Mouse (Mus musculus): ENCODE results near the gene Pcgf6. TPM values are rescaled to one million over a fixed set of nuclear protein-coding genes. Genes with fewer than 3 reads are reported as not detected.
A peak's percentile ranks its signal among the peaks of the same experiment; 100 is the strongest.
"Not testable (repeated sequence)": the region's sequence is repeated elsewhere in the genome, so short reads cannot be mapped to it uniquely, and the experiment has no call there.

Pcgf6 gene
- polyA plus RNA-seq, 1 experiment from 2014 or later = 9.4 TPM

DNA sequence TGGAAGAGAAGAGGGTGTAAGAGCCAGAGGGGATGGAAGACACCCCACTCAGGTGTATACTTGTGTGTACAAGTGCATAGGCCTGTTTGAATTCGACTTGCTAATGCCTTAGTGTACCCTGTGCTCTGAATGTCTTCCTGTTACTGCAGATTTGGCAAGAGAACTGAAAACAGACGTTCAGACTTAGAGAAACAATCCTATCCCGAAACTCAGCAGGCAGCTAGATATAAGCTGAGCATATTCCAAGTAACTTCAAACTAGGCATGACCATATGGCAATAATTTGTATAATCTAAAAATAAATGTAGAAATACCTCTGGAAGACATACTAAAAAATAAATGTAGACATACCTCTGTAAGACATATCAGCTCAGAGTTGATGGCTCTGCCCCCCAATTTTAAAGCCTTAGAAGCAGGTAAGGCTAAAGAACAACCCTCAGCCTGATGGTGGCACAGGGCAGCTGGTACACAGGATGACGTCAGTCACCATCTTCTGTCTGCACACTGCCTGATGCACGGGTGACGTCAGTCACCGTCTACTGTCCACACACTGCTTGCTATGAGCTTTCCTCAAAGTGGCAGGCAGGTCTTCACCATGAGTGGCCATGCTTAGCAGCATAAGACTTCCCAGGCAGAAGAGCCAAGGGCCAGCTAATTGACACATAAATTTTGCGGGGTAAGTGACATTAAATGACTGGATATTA, 52.4 kb downstream of the Pcgf6 start:
- no peak for ATAC-seq

DNA sequence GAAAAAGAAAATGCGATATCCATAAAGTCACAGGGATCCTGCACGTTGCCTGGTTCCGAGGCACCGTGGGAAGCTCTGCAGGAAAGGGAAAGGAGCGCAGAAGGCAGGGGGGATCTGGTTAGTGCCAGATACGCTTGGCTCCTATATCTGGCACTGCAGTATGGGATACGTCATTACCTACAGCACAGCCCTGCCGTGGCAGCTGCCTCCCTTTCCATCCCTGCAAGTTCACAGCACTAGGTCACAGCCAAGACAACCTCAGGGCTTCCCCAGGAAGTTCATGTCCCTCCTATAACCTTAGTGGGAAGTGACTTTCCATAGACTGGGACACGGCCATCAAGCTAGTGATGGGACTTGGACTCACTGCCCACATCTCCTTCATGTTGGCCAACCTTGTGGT, 54.6 kb downstream of the Pcgf6 start:
- no peak overlapping the region for H3K27ac ChIP-seq (ENCODE audit: low read depth, low read length)
- H3K4me3 ChIP-seq (ENCODE audit: low read depth, low read length) = no peak overlapping the region
- no peak for ATAC-seq
- H3K27me3 ChIP-seq (replicated peaks; ENCODE audit: control insufficient read depth, insufficient read depth, low read length) = no peaks in the 10 kb centered on the region
- H3K9me3 ChIP-seq (ENCODE audit: control insufficient read depth) = no peaks in the 10 kb centered on the region
- no peaks in the 10 kb centered on the region for H3K36me3 ChIP-seq (ENCODE audit: control insufficient read depth, insufficient read depth)
- no peak for TF ChIP-seq CTCF (IDR thresholded peaks at IDR 0.05; ENCODE audit: low read depth)
- WGBS = 70% methylated on average over 9 of the region's 9 CpGs
- no peak overlapping the region for H3K9ac ChIP-seq (ENCODE audit: low read depth, low read length)
- no peaks in the 10 kb centered on the region for H3K4me1 ChIP-seq (replicated peaks; ENCODE audit: control insufficient read depth, insufficient read depth, low read length)
- H3K4me2 ChIP-seq (replicated peaks; ENCODE audit: low read depth) = no peak overlapping the region

More for the DNA sequence above, 52.4 kb downstream of the Pcgf6 start:
- Histone ChIP-seq H3K4me3 (ENCODE audit: low read depth, low read length) (no peak overlapping the region), H3K9ac (ENCODE audit: low read depth, low read length) (no peak overlapping the region), H3K27me3 (replicated peaks; ENCODE audit: control insufficient read depth, insufficient read depth, low read length) (no peaks in the 10 kb centered on the region), H3K9me3 (ENCODE audit: control insufficient read depth) (no peaks in the 10 kb centered on the region), H3K4me1 (replicated peaks; ENCODE audit: control insufficient read depth, insufficient read depth, low read length) (no peaks in the 10 kb centered on the region), H3K27ac (ENCODE audit: low read depth, low read length) (no peak overlapping the region), H3K4me2 (replicated peaks; ENCODE audit: low read depth) (no peak overlapping the region), H3K36me3 (ENCODE audit: control insufficient read depth, insufficient read depth) (no peaks in the 10 kb centered on the region)
- 79% methylated on average over 8 of the region's 8 CpGs for WGBS
- TF ChIP-seq CTCF (IDR thresholded peaks at IDR 0.05; ENCODE audit: low read depth) = no peak

DNA sequence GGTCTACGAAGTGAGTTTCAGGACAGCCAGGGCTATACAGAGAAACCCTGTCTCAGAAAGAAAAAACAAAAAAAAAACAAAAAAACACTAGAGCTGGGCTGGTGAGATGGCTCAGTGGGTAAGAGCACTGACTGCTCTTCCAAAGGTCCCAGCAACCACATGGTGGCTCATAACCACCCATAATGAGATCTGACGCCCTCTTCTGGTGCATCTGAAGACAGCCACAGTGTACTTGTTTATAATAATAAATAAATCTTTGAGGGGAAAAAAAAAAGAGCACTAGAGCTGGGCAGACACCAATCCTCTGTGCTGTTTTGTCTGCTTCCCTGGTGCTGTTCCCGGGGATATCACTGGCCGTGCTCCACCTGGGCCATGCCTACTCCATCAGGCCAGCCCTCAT, 58.4 kb downstream of the Pcgf6 start:
- H3K27ac ChIP-seq (ENCODE audit: low read depth, low read length); H3K4me3 ChIP-seq (ENCODE audit: low read depth, low read length); H3K9ac ChIP-seq (ENCODE audit: low read depth, low read length); H3K4me1 ChIP-seq (replicated peaks; ENCODE audit: control insufficient read depth, insufficient read depth, low read length); H3K27me3 ChIP-seq (replicated peaks; ENCODE audit: control insufficient read depth, insufficient read depth, low read length); H3K9me3 ChIP-seq (ENCODE audit: control insufficient read depth); ATAC-seq; H3K4me2 ChIP-seq (replicated peaks; ENCODE audit: low read depth); H3K36me3 ChIP-seq (ENCODE audit: control insufficient read depth, insufficient read depth): not testable (repeated sequence)
- WGBS = 64% methylated on average over 4 of the region's 4 CpGs

DNA sequence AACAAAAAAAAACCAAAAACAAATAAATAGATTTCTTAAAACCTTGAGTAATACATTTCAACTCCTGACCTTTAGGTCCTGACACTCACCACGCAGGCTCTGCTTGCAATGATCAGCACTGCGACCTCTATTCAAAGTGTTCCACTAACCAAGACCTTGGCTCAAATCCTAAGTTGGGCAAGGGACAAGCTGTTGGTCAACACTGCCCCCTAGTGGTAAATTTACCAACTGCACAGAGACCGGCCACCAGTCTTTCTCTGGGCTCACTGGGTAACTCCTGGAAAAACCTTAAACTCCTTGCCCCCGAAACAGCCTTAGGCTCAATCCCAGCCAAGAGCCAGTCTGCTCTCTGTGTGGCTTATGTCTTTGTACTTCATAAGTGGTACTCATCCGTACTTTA, 59.6 kb downstream of the Pcgf6 start:
- Histone ChIP-seq H3K4me1 (replicated peaks; ENCODE audit: control insufficient read depth, insufficient read depth, low read length) (0 out of 2 replicates have a peak, but pooled peaks cover 7% of the 10 kb centered on the region), H3K4me2 (replicated peaks; ENCODE audit: low read depth) (no peak overlapping the region), H3K9ac (ENCODE audit: low read depth, low read length) (no peak overlapping the region), H3K36me3 (ENCODE audit: control insufficient read depth, insufficient read depth) (no peaks in the 10 kb centered on the region), H3K4me3 (ENCODE audit: low read depth, low read length) (no peak overlapping the region), H3K9me3 (ENCODE audit: control insufficient read depth) (no peaks in the 10 kb centered on the region), H3K27ac (ENCODE audit: low read depth, low read length) (no peak overlapping the region), H3K27me3 (replicated peaks; ENCODE audit: control insufficient read depth, insufficient read depth, low read length) (no peaks in the 10 kb centered on the region)
- no peak; the same call in 1 of the 2 replicates for ATAC-seq
- TF ChIP-seq CTCF (IDR thresholded peaks at IDR 0.05; ENCODE audit: low read depth) = peak; percentile 99
- 9% methylated on average over 5 of the region's 5 CpGs for WGBS

DNA sequence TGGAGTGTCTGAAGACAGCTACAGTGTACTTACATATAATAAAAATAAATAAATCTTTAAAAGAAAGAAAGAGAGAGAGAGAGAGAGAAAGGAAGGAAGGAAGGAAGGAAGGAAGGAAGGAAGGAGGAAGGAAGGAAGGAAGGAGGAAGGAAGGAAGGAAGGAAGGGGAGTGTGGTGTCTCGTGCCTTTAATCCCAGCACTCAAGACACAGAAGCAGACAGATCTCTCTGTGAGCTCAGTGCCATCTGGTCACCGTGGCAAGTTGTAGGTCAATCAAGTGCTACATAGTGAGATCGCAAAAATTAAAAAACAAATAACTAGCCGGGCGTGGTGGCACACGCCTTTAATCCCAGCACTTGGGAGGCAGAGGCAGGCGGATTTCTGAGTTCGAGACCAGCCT, 60.1 kb downstream of the Pcgf6 start:
- ATAC-seq; H3K4me2 ChIP-seq (replicated peaks; ENCODE audit: low read depth); H3K27ac ChIP-seq (ENCODE audit: low read depth, low read length); H3K9ac ChIP-seq (ENCODE audit: low read depth, low read length); H3K9me3 ChIP-seq (ENCODE audit: control insufficient read depth); H3K36me3 ChIP-seq (ENCODE audit: control insufficient read depth, insufficient read depth); H3K4me1 ChIP-seq (replicated peaks; ENCODE audit: control insufficient read depth, insufficient read depth, low read length); H3K27me3 ChIP-seq (replicated peaks; ENCODE audit: control insufficient read depth, insufficient read depth, low read length); H3K4me3 ChIP-seq (ENCODE audit: low read depth, low read length): not testable (repeated sequence)
- WGBS = 80% methylated on average over 8 of the region's 8 CpGs

DNA sequence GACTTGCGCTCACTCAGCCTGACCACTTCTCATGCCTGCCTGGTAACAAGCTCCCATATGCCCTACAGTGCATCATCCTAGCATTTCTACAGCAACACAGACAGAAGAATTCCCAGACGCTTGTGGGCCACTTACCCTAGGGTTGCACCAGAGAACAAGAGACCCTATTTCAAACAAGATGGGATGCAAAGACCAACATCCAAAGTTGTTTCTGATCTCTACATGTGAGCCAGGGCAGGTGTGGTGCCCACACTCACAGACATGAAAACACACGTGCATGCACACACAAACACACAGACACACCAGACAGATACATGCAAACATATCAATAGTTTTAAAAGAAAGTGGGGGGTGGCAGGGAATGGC, 60.6 kb downstream of the Pcgf6 start:
- Histone ChIP-seq H3K9me3 (ENCODE audit: control insufficient read depth) (no peaks in the 10 kb centered on the region), H3K4me3 (ENCODE audit: low read depth, low read length) (no peak overlapping the region), H3K27ac (ENCODE audit: low read depth, low read length) (no peak overlapping the region), H3K4me1 (replicated peaks; ENCODE audit: control insufficient read depth, insufficient read depth, low read length) (0 out of 2 replicates have a peak, but pooled peaks cover 7% of the 10 kb centered on the region), H3K4me2 (replicated peaks; ENCODE audit: low read depth) (no peak overlapping the region), H3K9ac (ENCODE audit: low read depth, low read length) (no peak overlapping the region), H3K27me3 (replicated peaks; ENCODE audit: control insufficient read depth, insufficient read depth, low read length) (no peaks in the 10 kb centered on the region), H3K36me3 (ENCODE audit: control insufficient read depth, insufficient read depth) (no peaks in the 10 kb centered on the region)
- 88% methylated on average over 3 of the region's 3 CpGs for WGBS
- TF ChIP-seq CTCF (IDR thresholded peaks at IDR 0.05; ENCODE audit: low read depth) = no peak
- no peak for ATAC-seq

All from intestine, postnatal 0 days (tissue).